Mouse (Mus musculus) MEL (cell line): ENCODE data around the gene Clec16a. TPM values are rescaled to one million over a fixed set of nuclear protein-coding genes. Genes with fewer than 3 reads are reported as not detected.

ENCODE experiments used
- DNase-seq: peaks from one replicate; pipeline ENCODE4 v3.0.0; 2011; ENCODE audit warnings: low read depth, low spot score
- H3K27ac ChIP-seq: 2 replicates; pipeline ENCODE4 v1.5.1; 2012; ENCODE audit warnings: low read depth, mild to moderate bottlenecking, control low read depth, low read length, moderate library complexity; ENCODE audit not compliant: control insufficient read depth
- H3K27me3 ChIP-seq, 2 experiments: fragments of 150-350 bp in 1 of 2; sonication (generic) in 1 of 2; 2 replicates each; pipeline ENCODE4 v1.6.1; 2012; ENCODE audit warnings: low read length in 2 of 2, mild to moderate bottlenecking in 2 of 2, improper control_type of control experiment in 1 of 2, moderate library complexity in 1 of 2; ENCODE audit not compliant: insufficient read depth in 2 of 2, control insufficient read depth in 1 of 2
- H3K36me3 ChIP-seq, 2 experiments: 2 replicates each; pipeline ENCODE4 v1.6.1; 2012 to 2014; ENCODE audit warnings: low read length in 2 of 2, improper control_type of control experiment in 1 of 2, inconsistent platforms in 1 of 2, mild to moderate bottlenecking in 1 of 2; ENCODE audit not compliant: insufficient read depth in 2 of 2, control insufficient read depth in 1 of 2
- H3K4me1 ChIP-seq, 2 experiments: fragments of 150-350 bp in 1 of 2; sonication (generic) in 1 of 2; 2 replicates each; pipeline ENCODE4 v1.6.1; 2012; ENCODE audit warnings: low read length in 2 of 2, improper control_type of control experiment in 1 of 2, mild to moderate bottlenecking in 1 of 2; ENCODE audit not compliant: insufficient read depth in 2 of 2, control insufficient read depth in 1 of 2
- H3K4me3 ChIP-seq, 2 experiments: fragments of 150-350 bp in 1 of 2; sonication (generic) in 1 of 2; 2 replicates each; pipeline ENCODE4 v1.5.1; 2012; ENCODE audit warnings: low read depth in 2 of 2, low read length in 2 of 2, mild to moderate bottlenecking in 2 of 2, moderate library complexity in 2 of 2, control low read depth in 1 of 2, improper control_type of control experiment in 1 of 2; ENCODE audit not compliant: control insufficient read depth in 1 of 2, insufficient read depth in 1 of 2
- H3K79me2 ChIP-seq: 2 replicates; pipeline ENCODE4 v1.6.1; 2012; ENCODE audit warnings: mild to moderate bottlenecking, low read length, moderate library complexity; ENCODE audit not compliant: control insufficient read depth, poor library complexity, insufficient read depth
- H3K9ac ChIP-seq: 2 replicates; pipeline ENCODE4 v1.6.1; 2012; ENCODE audit warnings: low read depth, mild to moderate bottlenecking, control low read depth, low read length, moderate library complexity; ENCODE audit not compliant: control insufficient read depth, poor library complexity, severe bottlenecking
- H3K9me3 ChIP-seq: fragments of 150-350 bp; sonication (generic); replicated peaks from 2 replicates; pipeline ENCODE4 v1.6.1; 2012; ENCODE audit warnings: mild to moderate bottlenecking, low read length, improper control_type of control experiment, moderate library complexity; ENCODE audit not compliant: insufficient read depth
- BHLHE40 ChIP-seq: IDR thresholded peaks from 2 replicates; pipeline ENCODE4 v1.6.1; 2012; ENCODE audit warnings: low read depth, mild to moderate bottlenecking, inconsistent platforms, low read length, improper control_type of control experiment, borderline replicate concordance
- CHD1 ChIP-seq: IDR thresholded peaks from 2 replicates; pipeline ENCODE4 v1.6.1; 2012; ENCODE audit warnings: low read depth, mild to moderate bottlenecking, inconsistent platforms, low read length, improper control_type of control experiment
- CTCF ChIP-seq, 3 experiments: IDR thresholded peaks in 2 of 3; conservative IDR thresholded peaks in 1 of 3; 2 replicates each; pipeline ENCODE4 v1.5.1; 2011 to 2012; ENCODE audit warnings: low read length in 3 of 3, low read depth in 2 of 3, mild to moderate bottlenecking in 2 of 3, improper control_type of control experiment in 1 of 3, inconsistent platforms in 1 of 3, mixed read lengths in 1 of 3, moderate library complexity in 1 of 3; ENCODE audit not compliant: control insufficient read depth in 1 of 3, insufficient read depth in 1 of 3, poor library complexity in 1 of 3, severe bottlenecking in 1 of 3
- E2F4 ChIP-seq: IDR thresholded peaks from 2 replicates; pipeline ENCODE4 v1.6.1; 2011; ENCODE audit warnings: low read depth, low read length, improper control_type of control experiment, borderline replicate concordance
- EP300 ChIP-seq, 2 experiments: IDR thresholded peaks; 2 replicates each; pipeline ENCODE4 v1.6.1; 2011; ENCODE audit warnings: improper control_type of control experiment in 2 of 2, low read length in 2 of 2, low read depth in 1 of 2, mild to moderate bottlenecking in 1 of 2
- ETS1 ChIP-seq: IDR thresholded peaks from 2 replicates; pipeline ENCODE4 v1.6.1; 2012; ENCODE audit warnings: low read depth, mild to moderate bottlenecking, inconsistent platforms, low read length, improper control_type of control experiment, moderate library complexity
- GATA1 ChIP-seq: IDR thresholded peaks from 2 replicates; pipeline ENCODE4 v1.6.1; 2011; ENCODE audit warnings: low read depth, low read length, improper control_type of control experiment
- MAX ChIP-seq: IDR thresholded peaks from 2 replicates; pipeline ENCODE4 v1.6.1; 2011; ENCODE audit warnings: low read length, improper control_type of control experiment
- MYB ChIP-seq: IDR thresholded peaks from 2 replicates; pipeline ENCODE4 v1.6.1; 2011; ENCODE audit warnings: mild to moderate bottlenecking, low read depth, low read length, improper control_type of control experiment
- NELFE ChIP-seq: IDR thresholded peaks from 2 replicates; pipeline ENCODE4 v1.6.1; 2011; ENCODE audit warnings: low read depth, low read length, improper control_type of control experiment
- POLR2A ChIP-seq, 2 experiments: IDR thresholded peaks; 2 replicates each; pipeline ENCODE4 v1.6.1; 2011 to 2012; ENCODE audit warnings: low read length in 2 of 2, mild to moderate bottlenecking in 2 of 2, control low read depth in 1 of 2, improper control_type of control experiment in 1 of 2, low read depth in 1 of 2, moderate library complexity in 1 of 2; ENCODE audit not compliant: control insufficient read depth in 1 of 2, insufficient read depth in 1 of 2, poor library complexity in 1 of 2
- POLR2AphosphoS2 ChIP-seq: IDR thresholded peaks from 2 replicates; pipeline ENCODE4 v1.6.1; 2011; ENCODE audit warnings: low read length, improper control_type of control experiment
- RAD21 ChIP-seq: IDR thresholded peaks from 2 replicates; pipeline ENCODE4 v1.6.1; 2011; ENCODE audit warnings: mild to moderate bottlenecking, low read depth, low read length, improper control_type of control experiment
- RCOR1 ChIP-seq: IDR thresholded peaks from 2 replicates; pipeline ENCODE4 v1.6.1; 2012; ENCODE audit warnings: low read depth, mild to moderate bottlenecking, inconsistent platforms, low read length, improper control_type of control experiment
- SMC3 ChIP-seq: IDR thresholded peaks from 2 replicates; pipeline ENCODE4 v1.6.1; 2011; ENCODE audit warnings: low read depth, low read length, improper control_type of control experiment
- TCF12 ChIP-seq: IDR thresholded peaks from 2 replicates; pipeline ENCODE4 v1.6.1; 2014; ENCODE audit warnings: low read depth, mild to moderate bottlenecking, inconsistent platforms, low read length, improper control_type of control experiment, moderate library complexity
- USF2 ChIP-seq, 2 experiments: IDR thresholded peaks; 2 replicates each; pipeline ENCODE4 v1.6.1; 2011 to 2012; ENCODE audit warnings: improper control_type of control experiment in 2 of 2, low read length in 2 of 2, borderline replicate concordance in 1 of 2, inconsistent platforms in 1 of 2, low read depth in 1 of 2, mild to moderate bottlenecking in 1 of 2; ENCODE audit not compliant: insufficient read depth in 1 of 2
- ZMIZ1 ChIP-seq: IDR thresholded peaks from 2 replicates; pipeline ENCODE4 v1.6.1; 2012; ENCODE audit warnings: low read depth, mild to moderate bottlenecking, inconsistent platforms, low read length, improper control_type of control experiment, moderate library complexity
- ZNF384 ChIP-seq: IDR thresholded peaks from 2 replicates; pipeline ENCODE4 v1.6.1; 2012; ENCODE audit warnings: low read depth, mild to moderate bottlenecking, inconsistent platforms, low read length, improper control_type of control experiment
- polyA plus RNA-seq, 2 experiments: library from polyadenylated mRNA; stranded (reverse) in 1 of 2; unstranded in 1 of 2; fragments of >175 nt in 1 of 2; fragments of >200 nt in 1 of 2; gene quantifications; 2 replicates each; pipeline versions ENCODE4 v1.2.1 to v1.2.4; 2012; ENCODE audit warnings: low replicate concordance in 2 of 2, low read depth in 1 of 2; ENCODE audit not compliant: insufficient read length in 2 of 2, insufficient read depth in 1 of 2, missing spikeins in 1 of 2
- total RNA-seq: library from RNA; depleted of rRNA; stranded (reverse); fragments of 300-350 nt; gene quantifications from 2 replicates; pipeline ENCODE4 v1.2.3, GENCODE M21; 2012

Gene Clec16a
- total and polyA plus RNA-seq, 3 experiments: 10.4 to 49.3 (median 22.1) TPM

- Histone ChIP-seq H3K36me3 (no peaks in the 10 kb centered on the region; a peak in 1 of 4 replicates), H3K9ac (no peak overlapping the region), H3K79me2 (no peaks in the 10 kb centered on the region), H3K27ac (no peak overlapping the region), H3K9me3 (no peaks in the 10 kb centered on the region), H3K4me3 (no peak overlapping the region), H3K4me1 (no peaks in the 10 kb centered on the region), H3K27me3 (no peaks in the 10 kb centered on the region; a peak in 1 of 4 replicates)
- TF ChIP-seq ZNF384 (no peak), RCOR1 (peak; percentile 81), TCF12 (no peak), ETS1 (0 out of 2 replicates have a peak, but pooled peaks have one; percentile 10), NELFE (no peak), E2F4 (no peak), USF2 (IDR thresholded peaks at IDR 0.05; ENCODE audit: borderline replicate concordance in 1 of 2, insufficient read depth in 1 of 2, low read depth in 1 of 2, low read length in 2 of 2) (no peak), GATA1 (peak; percentile 24; the same call in 1 of the 2 replicates), EP300 (IDR thresholded peaks at IDR 0.05; ENCODE audit: low read depth in 1 of 2, low read length in 2 of 2) (no peak; a peak in 1 of 4 replicates), BHLHE40 (peak; percentile 53; the same call in 1 of the 2 replicates), POLR2AphosphoS2 (no peak), CTCF (IDR thresholded peaks at IDR 0.05 in 2 of 3, conservative IDR thresholded peaks at IDR 0.05 in 1 of 3; ENCODE audit: control insufficient read depth in 1 of 3, insufficient read depth in 1 of 3, low read depth in 2 of 3, low read length in 3 of 3, poor library complexity in 1 of 3, severe bottlenecking in 1 of 3) (no peak), SMC3 (no peak)
- peak; percentile 48 for DNase-seq
These were observed 225.6 kb downstream of the Clec16a start for GRCm38 (mm10) chr16:10770531-10771325.

- H3K9ac ChIP-seq: no peak overlapping the region
- no peaks in the 10 kb centered on the region for H3K79me2 ChIP-seq
- no peak for DNase-seq
- no peak overlapping the region for H3K4me3 ChIP-seq
- TF ChIP-seq POLR2A (IDR thresholded peaks at IDR 0.05; ENCODE audit: control insufficient read depth in 1 of 2, insufficient read depth in 1 of 2, low read depth in 1 of 2, low read length in 2 of 2, poor library complexity in 1 of 2) (no peak), MAX (no peak), ZMIZ1 (no peak), E2F4 (no peak), MYB (no peak), RAD21 (no peak), CHD1 (no peak), BHLHE40 (no peak)
- TF ChIP-seq, all 39 proteins: peak for 0
- H3K27ac ChIP-seq: no peak overlapping the region
- H3K36me3 ChIP-seq: no peaks in the 10 kb centered on the region; a peak in 1 of 4 replicates
- no peaks in the 10 kb centered on the region; a peak in 1 of 4 replicates for H3K27me3 ChIP-seq
- no peaks in the 10 kb centered on the region for H3K4me1 ChIP-seq
- H3K9me3 ChIP-seq: no peaks in the 10 kb centered on the region
These were observed 226.8 kb downstream of the Clec16a start for GRCm38 (mm10) chr16:10771769-10772510.
